Mouse (Mus musculus) cortical plate, adult 2 months (tissue): ENCODE data around the gene Slc6a16.

Experiments
- CTCF ChIP-seq: fragments of 200-500 bp; IDR thresholded peaks from 2 replicates; pipeline ENCODE4 v1.5.1; 2011; ENCODE audit warnings: mild to moderate bottlenecking, control low read depth, low read length; ENCODE audit not compliant: insufficient read depth; ENCODE audit errors: extremely low read depth
- POLR2A ChIP-seq: fragments of 200-500 bp; IDR thresholded peaks from 2 replicates; pipeline ENCODE4 v1.6.1; 2011; ENCODE audit warnings: mild to moderate bottlenecking, low read length, control low read depth; ENCODE audit not compliant: insufficient read depth; ENCODE audit errors: extremely low read depth

GRCm38 (mm10) chr7:45234333-45234841, 6.5 kb upstream of the Slc6a16 start:
- TF ChIP-seq CTCF (no peak), POLR2A (no peak)
